Comparison of ENCODE assay signal across 20 mouse cellular contexts in genomic region chr1:40339346-40339745, GRCm38 (mm10). TPM values are rescaled to one million over a fixed set of nuclear protein-coding genes. Genes with fewer than 3 reads are reported as not detected.
DNase-seq lines count a peak whose midpoint lies in the region; TF ChIP-seq lines count a peak whose summit lies in the region.
"Had no signal": no experiment of that assay in that cellular context is flagged by ENCODE, and none has a peak within 500 bp of the region (broad histone marks: within the 10 kb centered on the region; RNA-seq: fewer than 3 reads in every experiment).

No protein-coding gene starts in this region.

- no peak overlapping the region for H3ac ChIP-seq in C2C12 (ENCODE audit: control insufficient read depth, insufficient read length, low read depth)

- no peaks in the 10 kb centered on the region for H3K36me3 ChIP-seq in C2C12 (ENCODE audit: control insufficient read depth, insufficient read depth)
- H3K36me3 ChIP-seq: embryonic facial prominence, embryonic 10.5 days; embryonic facial prominence, embryonic 12.5 days; forebrain, embryonic 15.5 days had no signal

- DNase-seq in adrenal gland, adult 2 months, result peak; percentile 9
- DNase-seq in adrenal gland, adult 8-10 months, result no peak
- peak; percentile 73 for DNase-seq in NIH3T3 (ENCODE audit: low read depth)
- no peak for DNase-seq in left cerebral cortex, postnatal 10 days (ENCODE audit: extremely low spot score in 1 of 2, low spot score in 2 of 2)
- no peak for DNase-seq in layer of hippocampus, adult 8-10 months (ENCODE audit: low spot score in 2 of 2)
- DNase-seq in heart, postnatal 10 days, result no peak
- DNase-seq: adrenal gland, postnatal 14 days; adrenal gland, postnatal 36 days; B cell, adult 2 months; cerebellum, adult 11-12 months; cerebellum, adult 2 months; cerebellum, adult 9-10 months; cerebellum, postnatal 10 days; cerebellum, postnatal 25 days; forebrain, postnatal 0 days had no signal

- intact Hi-C loops in left cerebral cortex, postnatal 10 days (cut with DNase I), result no loop called here
- intact Hi-C loops in heart, postnatal 10 days (cut with DNase I), result no loop called here

- no peak for TF ChIP-seq CTCF in C2C12 (IDR thresholded peaks at IDR 0.05; ENCODE audit: control insufficient read depth, insufficient read depth, insufficient read length)

- H3K79me3 ChIP-seq in C2C12 (ENCODE audit: low read depth), result no peaks in the 10 kb centered on the region

- H3K4me3 ChIP-seq in C2C12 (ENCODE audit: insufficient read depth, poor library complexity, severe bottlenecking), result no peak overlapping the region
- H3K4me3 ChIP-seq: embryonic facial prominence, embryonic 10.5 days; embryonic facial prominence, embryonic 12.5 days; forebrain, embryonic 13.5 days; forebrain, embryonic 15.5 days had no signal

- H3K79me2 ChIP-seq in C2C12 (ENCODE audit: control insufficient read depth, insufficient read depth), result no peaks in the 10 kb centered on the region

- H3K27me3 ChIP-seq in C2C12 (ENCODE audit: control insufficient read depth, insufficient read depth, insufficient read length), result no peaks in the 10 kb centered on the region
- H3K27me3 ChIP-seq: embryonic facial prominence, embryonic 12.5 days; forebrain, embryonic 13.5 days; forebrain, embryonic 15.5 days had no signal

TF ChIP-seq in C2C12, 6 proteins besides CTCF, POLR2A, EP300 and RAD21:
- TF ChIP-seq MAX (IDR thresholded peaks at IDR 0.05), result no peak
- peak; percentile 83 for TF ChIP-seq CEBPB (IDR thresholded peaks at IDR 0.05; ENCODE audit: low read depth)

RNA-seq across cellular contexts. Expression of gene Il1rl2, which starts 14.9 kb away (rescaled TPM):
- total RNA-seq in adrenal gland, adult 2 months (2021), result 1 to 10 TPM in 1 of 2 experiments, under 1 TPM in 1; 0.86 to 2.6 TPM
- polyA plus RNA-seq in adrenal gland, adult 2 months (2012; rRNA removed), result 0.29 and 0.35 TPM in 2 replicates
- 1 to 10 TPM; 1.0 to 2.4 (median 1.6) TPM for total RNA-seq in adrenal gland, adult 8-10 months (2022)
- not detected for polyA plus RNA-seq in C2C12 (2012; fragmentation: generic; extraction: Trizol)
- total RNA-seq in left cerebral cortex, postnatal 10 days (2021), result 1 to 10 TPM in 1 of 2 experiments, under 1 TPM in 1; 0.91 to 1.8 TPM
- 1 to 10 TPM in 2 of 4 experiments, under 1 TPM in 2; 0.31 to 2.0 (median 1.2) TPM for total RNA-seq in layer of hippocampus, adult 8-10 months (2022)
- total RNA-seq in heart, postnatal 10 days (2021), result 1 to 10 TPM; 5.5 to 7.0 TPM

Comparison
In these comparisons a context has a peak if more than half of its experiments do, and no peak if none do; other contexts are left out.
1. DNase-seq: peak in adrenal gland, adult 2 months (single experiment) and NIH3T3 (single experiment); none in adrenal gland, adult 8-10 months (single experiment), left cerebral cortex, postnatal 10 days (0 of 2), layer of hippocampus, adult 8-10 months (0 of 2) and heart, postnatal 10 days (0 of 2).